Mouse (Mus musculus) layer of hippocampus, adult 2 months (tissue): Measurements from ENCODE around the gene Tns3. TPM values are rescaled to one million over a fixed set of nuclear protein-coding genes. Genes with fewer than 3 reads are reported as not detected.
A peak's percentile ranks its signal among the peaks of the same experiment; 100 is the strongest.

Experiments
- DNase-seq, 2 experiments: peaks; one replicate each; pipeline ENCODE4 v3.0.0; 2022; ENCODE audit warnings: low spot score in 2 of 2
- H3K27ac ChIP-seq: fragments of 200-600 bp; 2 replicates; pipeline ENCODE4 v1.8.1; 2022
- H3K4me3 ChIP-seq: fragments of 200-600 bp; 2 replicates; pipeline ENCODE4 v1.8.1; 2022; ENCODE audit warnings: mild to moderate bottlenecking
- CTCF ChIP-seq: fragments of 200-600 bp; conservative IDR thresholded peaks from 2 replicates; pipeline ENCODE4 v1.8.1; 2022; ENCODE audit warnings: antibody characterized with exemption, mild to moderate bottlenecking, moderate library complexity
- total RNA-seq, 2 experiments: library from RNA; stranded (reverse); gene quantifications; 2 replicates each; pipeline ENCODE4 v1.2.3; 2021

The Tns3 gene
- total RNA-seq, 2 experiments from 2014 or later: 49.2 to 53.1 TPM

- no peak for TF ChIP-seq CTCF
- no peak overlapping the region for H3K4me3 ChIP-seq
- no peak overlapping the region; the same call in 1 of the 2 replicates for H3K27ac ChIP-seq
- no peak for DNase-seq
Observed at GRCm38 (mm10) chr11:8586996-8587644, 77.2 kb downstream of the Tns3 start.

- H3K27ac ChIP-seq: no peak overlapping the region
- no peak for TF ChIP-seq CTCF
- DNase-seq: no peak
- H3K4me3 ChIP-seq: no peak overlapping the region
Observed at GRCm38 (mm10) chr11:8586374-8586773, 78.0 kb downstream of the Tns3 start.

GRCm38 (mm10) chr11:8585686-8586085 lies 78.6 kb downstream of the Tns3 start:
- no peak overlapping the region for H3K27ac ChIP-seq
- no peak overlapping the region for H3K4me3 ChIP-seq
- no peak for TF ChIP-seq CTCF
- no peak for DNase-seq

GRCm38 (mm10) chr11:8584925-8585324 lies 79.4 kb downstream of the Tns3 start:
- H3K4me3 ChIP-seq: no peak overlapping the region
- H3K27ac ChIP-seq: no peak overlapping the region
- DNase-seq: no peak
- no peak for TF ChIP-seq CTCF

GRCm38 (mm10) chr11:8584307-8584706 lies 80.0 kb downstream of the Tns3 start:
- TF ChIP-seq CTCF: no peak
- DNase-seq: no peak
- Histone ChIP-seq H3K27ac (no peak overlapping the region), H3K4me3 (no peak overlapping the region)

- no peak for TF ChIP-seq CTCF
- Histone ChIP-seq H3K4me3 (no peak overlapping the region), H3K27ac (no peak overlapping the region)
- DNase-seq: no peak
Observed at GRCm38 (mm10) chr11:8583137-8583536, 81.2 kb downstream of the Tns3 start.

GRCm38 (mm10) chr11:8582101-8582920 lies 82.0 kb downstream of the Tns3 start:
- Histone ChIP-seq H3K27ac (no peak overlapping the region), H3K4me3 (no peak overlapping the region)
- no peak for DNase-seq
- no peak for TF ChIP-seq CTCF

GRCm38 (mm10) chr11:8579789-8580188 lies 84.5 kb downstream of the Tns3 start:
- Histone ChIP-seq H3K4me3 (no peak overlapping the region), H3K27ac (no peak overlapping the region)
- DNase-seq: no peak
- TF ChIP-seq CTCF: 0 out of 2 replicates have a peak, but pooled peaks have one; percentile 7

GRCm38 (mm10) chr11:8575217-8576180 lies 88.8 kb downstream of the Tns3 start:
- Histone ChIP-seq H3K27ac (no peak overlapping the region), H3K4me3 (no peak overlapping the region)
- DNase-seq: no peak
- no peak for TF ChIP-seq CTCF

GRCm38 (mm10) chr11:8574562-8574961 lies 89.8 kb downstream of the Tns3 start:
- no peak for TF ChIP-seq CTCF
- no peak overlapping the region for H3K27ac ChIP-seq
- H3K4me3 ChIP-seq: no peak overlapping the region
- no peak for DNase-seq

GRCm38 (mm10) chr11:8572762-8573161 lies 91.6 kb downstream of the Tns3 start:
- TF ChIP-seq CTCF: no peak
- Histone ChIP-seq H3K27ac (no peak overlapping the region), H3K4me3 (no peak overlapping the region)
- no peak for DNase-seq

GRCm38 (mm10) chr11:8569232-8570028 lies 94.9 kb downstream of the Tns3 start:
- no peak for TF ChIP-seq CTCF
- no peak for DNase-seq
- Histone ChIP-seq H3K4me3 (no peak overlapping the region), H3K27ac (no peak overlapping the region)
